Mouse (Mus musculus) kidney, adult 2 months (tissue): ENCODE data around the gene C2cd5.

Source experiments
- CTCF ChIP-seq: fragments of 200-500 bp; conservative IDR thresholded peaks from 2 replicates; pipeline ENCODE4 v1.5.1; 2011; ENCODE audit warnings: low read depth, mild to moderate bottlenecking, control low read depth, low read length, moderate library complexity, mixed read lengths; ENCODE audit not compliant: insufficient read depth, insufficient read length
- POLR2A ChIP-seq: fragments of 200-500 bp; IDR thresholded peaks from one replicate; pipeline ENCODE4 v1.6.1; 2011; ENCODE audit warnings: low read depth, low read length, control low read depth

GRCm38 (mm10) chr6:143100478-143101115 lies 656 bp upstream of the C2cd5 start:
- TF ChIP-seq CTCF (no peak), POLR2A (no peak)
